Mouse (Mus musculus) erythroblast, embryonic 14.5 days (primary cell): ENCODE data around the gene 4933421I07Rik. TPM values are rescaled to one million over a fixed set of nuclear protein-coding genes. Genes with fewer than 3 reads are reported as not detected.

ENCODE experiments used
- H3K27me3 ChIP-seq: 2 replicates; pipeline ENCODE4 v1.6.1; 2012; ENCODE audit warnings: inconsistent platforms; ENCODE audit not compliant: control insufficient read depth
- H3K36me3 ChIP-seq: 2 replicates; pipeline ENCODE4 v1.6.1; 2012; ENCODE audit warnings: mild to moderate bottlenecking, inconsistent platforms; ENCODE audit not compliant: control insufficient read depth
- H3K4me1 ChIP-seq: 2 replicates; pipeline ENCODE4 v1.6.1; 2012; ENCODE audit warnings: inconsistent platforms; ENCODE audit not compliant: control insufficient read depth
- H3K4me3 ChIP-seq: replicated peaks from 2 replicates; pipeline ENCODE3; 2012; ENCODE audit warnings: moderate library complexity, mild to moderate bottlenecking, inconsistent platforms
- H3K9me3 ChIP-seq: 2 replicates; pipeline ENCODE4 v1.6.1; 2012; ENCODE audit warnings: low read length, inconsistent platforms, mixed read lengths; ENCODE audit not compliant: control insufficient read depth
- GATA1 ChIP-seq: IDR thresholded peaks from 2 replicates; pipeline ENCODE4 v1.6.1; 2012; ENCODE audit warnings: low read length, inconsistent platforms, mixed read lengths
- TAL1 ChIP-seq: IDR thresholded peaks from 3 replicates; pipeline ENCODE4 v1.6.1; 2012; ENCODE audit warnings: low read length, inconsistent platforms, mixed read lengths
- polyA plus RNA-seq: library from polyadenylated mRNA; stranded (reverse); fragments of >175 nt; gene quantifications from 2 replicates; pipeline ENCODE4 v1.2.3, GENCODE M21; 2012

Gene 4933421I07Rik
- not detected in 2 replicates for polyA plus RNA-seq

DNA sequence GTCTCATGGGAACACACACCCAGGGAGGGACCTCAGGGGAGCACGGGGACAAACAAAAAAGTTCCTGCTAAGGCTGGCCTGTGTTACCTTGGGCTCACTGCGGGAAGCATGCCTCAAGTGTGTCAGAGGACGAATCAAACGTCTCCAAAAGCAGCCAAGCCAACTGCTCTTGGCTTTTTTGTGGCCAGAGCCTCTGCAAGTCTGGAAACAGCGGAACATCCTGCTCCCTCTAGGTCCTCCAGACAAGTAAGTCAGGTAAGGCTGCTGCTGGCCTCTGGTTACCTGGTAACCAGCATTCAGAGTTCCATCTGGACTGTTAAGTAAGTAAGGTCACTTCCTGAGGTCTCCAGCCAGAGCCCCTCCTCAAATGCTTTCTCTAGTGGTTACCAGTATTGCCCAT, at the start of gene 4933421I07Rik:
TSS of gene 4933421I07Rik (minus strand) at position 271 of the 400 bp plus-strand sequence.
- Histone ChIP-seq H3K4me1 (no peaks in the 10 kb centered on the region), H3K36me3 (no peaks in the 10 kb centered on the region), H3K27me3 (no peaks in the 10 kb centered on the region), H3K4me3 (no peak within 1 kb of the TSS), H3K9me3 (peaks cover 41% of the 10 kb centered on the region)
- TF ChIP-seq TAL1 = no peak
- TF ChIP-seq GATA1 = no peak

DNA sequence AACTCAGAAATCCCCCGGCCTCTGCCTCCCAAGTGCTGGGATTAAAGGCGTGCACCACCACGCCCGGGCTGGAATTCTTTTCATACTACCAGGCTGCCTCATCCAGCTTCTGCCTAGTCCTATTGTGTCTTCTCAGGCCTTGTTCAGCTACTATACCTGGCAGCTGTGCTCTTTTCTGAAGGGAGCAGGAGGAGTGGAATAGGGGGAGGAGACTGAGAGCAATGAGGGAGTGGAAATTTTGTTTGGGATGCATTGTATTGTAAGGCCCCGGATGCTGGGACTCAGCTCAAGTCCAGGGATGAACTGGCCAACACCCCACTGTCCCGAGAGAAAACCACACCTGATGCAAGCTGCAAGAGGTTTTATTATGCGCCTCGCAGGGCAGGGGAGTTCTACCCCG, 49.4 kb upstream of the 4933421I07Rik start:
- Histone ChIP-seq H3K36me3 (peaks cover 8% of the 10 kb centered on the region), H3K27me3 (no peaks in the 10 kb centered on the region), H3K4me3 (no peak overlapping the region), H3K4me1 (no peaks in the 10 kb centered on the region), H3K9me3 (no peaks in the 10 kb centered on the region)
- TF ChIP-seq TAL1 (no peak), GATA1 (no peak)

DNA sequence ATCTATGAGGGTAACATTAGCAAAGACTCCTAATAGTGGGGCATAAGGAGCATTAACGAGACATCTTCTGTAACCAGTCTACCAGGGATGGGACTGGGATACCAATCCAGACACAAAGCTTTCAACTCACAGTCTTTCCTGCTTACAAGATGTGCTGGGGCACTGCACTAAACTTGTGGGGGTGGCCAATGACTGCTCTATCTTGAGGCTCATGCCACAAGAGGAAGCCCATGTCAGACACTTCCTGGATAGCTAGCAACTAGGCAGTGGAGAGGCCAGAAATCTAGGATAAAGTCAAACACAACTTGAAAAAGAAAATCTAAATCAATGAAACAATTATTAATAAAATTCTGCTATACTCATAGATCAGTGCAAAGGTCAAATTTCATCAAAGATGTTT, 48.3 kb upstream of the 4933421I07Rik start:
- Histone ChIP-seq H3K9me3 (no peaks in the 10 kb centered on the region), H3K36me3 (peaks cover 8% of the 10 kb centered on the region), H3K4me3 (no peak overlapping the region), H3K27me3 (no peaks in the 10 kb centered on the region), H3K4me1 (no peaks in the 10 kb centered on the region)
- no peak for TF ChIP-seq TAL1
- no peak for TF ChIP-seq GATA1

DNA sequence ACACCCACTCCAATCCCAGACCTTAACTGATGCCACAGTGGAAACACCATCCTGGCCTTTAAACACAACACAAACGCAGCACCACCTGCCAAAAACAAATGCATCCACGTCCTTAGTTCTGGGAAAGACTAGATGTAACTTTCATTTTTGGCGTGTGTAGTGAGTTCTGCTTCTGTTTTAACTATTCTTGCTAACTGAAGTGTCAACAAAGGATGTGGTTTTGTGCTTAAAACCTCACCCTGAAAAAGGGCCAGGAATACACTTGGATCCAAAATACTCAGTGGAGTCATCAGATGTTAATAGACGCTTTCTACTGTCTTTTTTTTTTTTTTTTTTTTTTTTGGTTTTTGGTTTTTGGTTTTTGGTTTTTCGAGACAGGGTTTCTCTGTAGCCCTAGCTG, 42.9 kb upstream of the 4933421I07Rik start:
- TF ChIP-seq TAL1 (no peak), GATA1 (no peak)
- Histone ChIP-seq H3K27me3 (no peaks in the 10 kb centered on the region), H3K4me1 (no peaks in the 10 kb centered on the region), H3K4me3 (no peak overlapping the region), H3K36me3 (peaks cover 14% of the 10 kb centered on the region), H3K9me3 (no peaks in the 10 kb centered on the region)

DNA sequence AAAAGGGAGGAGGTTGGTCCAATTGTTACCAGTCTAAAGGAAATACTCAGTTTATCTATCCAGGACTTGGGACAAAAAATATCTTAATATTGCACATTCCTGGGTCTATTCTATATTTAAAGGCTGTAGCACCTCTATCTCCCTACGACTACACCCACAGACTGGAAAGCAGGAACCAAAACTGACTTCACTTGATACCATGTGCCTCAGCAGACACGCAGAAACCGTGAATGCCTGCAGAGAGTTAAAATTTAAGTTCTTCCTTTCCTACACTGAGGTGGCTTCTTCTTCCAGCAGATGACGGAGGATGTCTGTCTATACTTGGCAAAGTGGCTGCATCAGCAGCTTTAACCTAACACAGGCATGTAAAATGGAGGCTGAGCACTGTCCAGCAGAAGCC, 42.4 kb upstream of the 4933421I07Rik start:
- Histone ChIP-seq H3K4me1 (no peaks in the 10 kb centered on the region), H3K4me3 (no peak overlapping the region), H3K27me3 (no peaks in the 10 kb centered on the region), H3K9me3 (no peaks in the 10 kb centered on the region), H3K36me3 (peaks cover 14% of the 10 kb centered on the region)
- TF ChIP-seq TAL1 (no peak), GATA1 (no peak)

DNA sequence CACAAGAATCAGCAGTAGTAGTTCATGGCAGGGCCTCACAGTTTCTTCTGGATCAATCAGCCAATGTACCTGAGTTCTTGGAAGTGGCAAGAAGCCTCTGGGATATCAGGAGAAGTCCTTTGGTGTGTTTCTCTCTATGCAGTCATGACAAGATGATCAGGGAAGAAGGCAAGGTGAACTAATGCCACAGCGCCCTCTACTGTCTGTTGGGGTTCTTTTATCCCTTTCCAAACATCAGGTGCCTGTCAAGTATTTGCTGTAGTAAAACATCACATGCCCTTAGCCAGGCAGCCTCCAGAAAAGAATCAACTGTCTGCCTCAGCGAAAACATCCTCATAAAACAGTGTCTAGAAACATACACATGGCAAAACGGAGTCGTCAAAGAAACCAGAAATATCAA, 6.7 kb upstream of the 4933421I07Rik start:
- Histone ChIP-seq H3K4me1 (no peaks in the 10 kb centered on the region), H3K4me3 (no peak overlapping the region), H3K36me3 (no peaks in the 10 kb centered on the region), H3K27me3 (no peaks in the 10 kb centered on the region), H3K9me3 (peaks cover 11% of the 10 kb centered on the region)
- TF ChIP-seq TAL1 = no peak
- no peak for TF ChIP-seq GATA1

DNA sequence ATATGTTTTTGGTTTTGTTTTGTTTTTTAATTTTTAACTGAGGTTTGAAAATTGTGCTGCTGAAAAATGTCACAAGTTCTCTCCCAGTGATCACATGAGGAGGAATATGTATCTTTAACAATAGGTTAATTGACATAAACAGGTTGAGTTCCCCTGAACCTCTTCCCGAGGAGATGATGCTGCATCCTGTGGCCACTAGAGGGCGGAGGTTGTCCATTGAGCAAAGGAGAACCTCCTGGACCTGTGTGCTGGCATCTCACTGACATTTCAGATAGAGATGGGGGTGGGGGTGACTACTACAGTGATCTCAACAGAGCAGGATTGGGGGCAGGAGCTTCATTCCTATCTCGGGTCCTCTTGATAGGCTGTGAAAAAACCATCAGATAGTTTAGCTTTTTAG, 2.7 kb upstream of the 4933421I07Rik start:
- H3K4me3 ChIP-seq = no peak overlapping the region
- peaks cover 33% of the 10 kb centered on the region for H3K9me3 ChIP-seq
- H3K4me1 ChIP-seq = no peaks in the 10 kb centered on the region
- H3K27me3 ChIP-seq = no peaks in the 10 kb centered on the region
- TF ChIP-seq GATA1 (no peak), TAL1 (no peak)
- no peaks in the 10 kb centered on the region for H3K36me3 ChIP-seq

DNA sequence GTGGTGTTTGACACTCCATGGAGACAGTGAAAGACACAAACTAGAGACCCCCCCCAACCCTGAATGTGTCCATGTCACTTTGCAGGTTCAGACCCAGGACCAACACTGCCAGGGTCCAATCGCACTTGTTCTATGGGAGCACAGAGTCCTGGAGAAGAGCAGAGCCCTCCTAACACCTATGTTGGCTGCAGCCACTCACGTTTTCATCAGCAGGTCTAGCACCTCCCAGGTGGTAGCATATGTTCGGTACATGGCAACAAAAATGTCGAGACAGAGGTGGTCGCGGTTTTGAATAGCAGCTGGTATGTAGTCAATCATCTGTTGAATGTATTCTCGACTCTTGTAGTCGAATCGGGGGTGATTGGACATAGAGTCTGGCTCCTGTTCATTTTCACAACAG, 568 bp downstream of the 4933421I07Rik start:
- TF ChIP-seq TAL1 (no peak), GATA1 (no peak)
- H3K9me3 ChIP-seq = peaks cover 40% of the 10 kb centered on the region

More for the DNA sequence above, 568 bp downstream of the 4933421I07Rik start:
- H3K4me1 ChIP-seq = no peaks in the 10 kb centered on the region
- H3K36me3 ChIP-seq = no peaks in the 10 kb centered on the region
- no peak overlapping the region for H3K4me3 ChIP-seq
- H3K27me3 ChIP-seq = no peaks in the 10 kb centered on the region

Other genes starting within 250 kb of the 4933421I07Rik start
- not detected in 2 replicates for gene Vmn2r61, start 188.1 kb downstream of the 4933421I07Rik start, polyA plus RNA-seq
- 0.02 and 0.04 TPM in 2 replicates for gene Zfp141, start 57.6 kb upstream of the 4933421I07Rik start, polyA plus RNA-seq
- gene Gm21028, start 130.5 kb upstream of the 4933421I07Rik start, polyA plus RNA-seq = not detected in 2 replicates
- not detected in 2 replicates for gene Zfp977, start 144.4 kb upstream of the 4933421I07Rik start, polyA plus RNA-seq
- 0.01 and 0.02 TPM in 2 replicates for gene Zfp976, start 194.5 kb upstream of the 4933421I07Rik start, polyA plus RNA-seq
- gene Zfp975, start 244.6 kb upstream of the 4933421I07Rik start, polyA plus RNA-seq = not detected in 2 replicates